Mouse (Mus musculus): ENCODE data around the gene Ric8b. TPM values are rescaled to one million over a fixed set of nuclear protein-coding genes. Genes with fewer than 3 reads are reported as not detected.

Gene Ric8b
- polyA plus RNA-seq (2012; rRNA removed): 48.0 and 52.1 TPM in 2 replicates

GRCm38 (mm10) chr10:84916810-84917730, at the start of gene Ric8b:
Gene Ric8b (plus strand): TSS chr10:84917616.
- TF ChIP-seq CTCF (IDR thresholded peaks at IDR 0.05; ENCODE audit: borderline replicate concordance, extremely low read depth, insufficient read depth, insufficient read length) (no peak), POLR2A (IDR thresholded peaks at IDR 0.05; ENCODE audit: borderline replicate concordance, extremely low read depth, insufficient read depth, insufficient read length, poor library complexity, severe bottlenecking) (peak; percentile 64; the same call in 1 of the 2 replicates)
- DNase-seq (ENCODE audit: low read depth): peak; percentile 100

- DNase-seq (ENCODE audit: low read depth): peak; percentile 90
- no peak for TF ChIP-seq POLR2A (IDR thresholded peaks at IDR 0.05; ENCODE audit: borderline replicate concordance, extremely low read depth, insufficient read depth, insufficient read length, poor library complexity, severe bottlenecking)
Observed at GRCm38 (mm10) chr10:84871285-84871684, 46.1 kb upstream of the Ric8b start.

GRCm38 (mm10) chr10:84871921-84872320, 45.5 kb upstream of the Ric8b start:
- TF ChIP-seq POLR2A (IDR thresholded peaks at IDR 0.05; ENCODE audit: borderline replicate concordance, extremely low read depth, insufficient read depth, insufficient read length, poor library complexity, severe bottlenecking) (no peak), CTCF (IDR thresholded peaks at IDR 0.05; ENCODE audit: borderline replicate concordance, extremely low read depth, insufficient read depth, insufficient read length) (no peak)
- DNase-seq (ENCODE audit: low read depth): no peak

- no peak for TF ChIP-seq CTCF (IDR thresholded peaks at IDR 0.05; ENCODE audit: borderline replicate concordance, extremely low read depth, insufficient read depth, insufficient read length)
- no peak for TF ChIP-seq POLR2A (IDR thresholded peaks at IDR 0.05; ENCODE audit: borderline replicate concordance, extremely low read depth, insufficient read depth, insufficient read length, poor library complexity, severe bottlenecking)
Observed at GRCm38 (mm10) chr10:84879823-84880571, 37.4 kb upstream of the Ric8b start.

GRCm38 (mm10) chr10:84882528-84882927, 34.9 kb upstream of the Ric8b start:
- no peak for DNase-seq (ENCODE audit: low read depth)
- no peak for TF ChIP-seq CTCF (IDR thresholded peaks at IDR 0.05; ENCODE audit: borderline replicate concordance, extremely low read depth, insufficient read depth, insufficient read length)
- TF ChIP-seq POLR2A (IDR thresholded peaks at IDR 0.05; ENCODE audit: borderline replicate concordance, extremely low read depth, insufficient read depth, insufficient read length, poor library complexity, severe bottlenecking): no peak

More at GRCm38 (mm10) chr10:84879823-84880571, 37.4 kb upstream of the Ric8b start:
- peak; percentile 22 for DNase-seq (ENCODE audit: low read depth)

- no peak for TF ChIP-seq CTCF (IDR thresholded peaks at IDR 0.05; ENCODE audit: borderline replicate concordance, extremely low read depth, insufficient read depth, insufficient read length)
- no peak for TF ChIP-seq POLR2A (IDR thresholded peaks at IDR 0.05; ENCODE audit: borderline replicate concordance, extremely low read depth, insufficient read depth, insufficient read length, poor library complexity, severe bottlenecking)
- no peak for DNase-seq (ENCODE audit: low read depth)
Observed at GRCm38 (mm10) chr10:84885341-84885884, 32.0 kb upstream of the Ric8b start.

- TF ChIP-seq POLR2A (IDR thresholded peaks at IDR 0.05; ENCODE audit: borderline replicate concordance, extremely low read depth, insufficient read depth, insufficient read length, poor library complexity, severe bottlenecking) (no peak), CTCF (IDR thresholded peaks at IDR 0.05; ENCODE audit: borderline replicate concordance, extremely low read depth, insufficient read depth, insufficient read length) (no peak)
- DNase-seq (ENCODE audit: low read depth): no peak
Observed at GRCm38 (mm10) chr10:84886221-84886627, 31.2 kb upstream of the Ric8b start.

- TF ChIP-seq CTCF (IDR thresholded peaks at IDR 0.05; ENCODE audit: borderline replicate concordance, extremely low read depth, insufficient read depth, insufficient read length) (no peak), POLR2A (IDR thresholded peaks at IDR 0.05; ENCODE audit: borderline replicate concordance, extremely low read depth, insufficient read depth, insufficient read length, poor library complexity, severe bottlenecking) (no peak)
- no peak for DNase-seq (ENCODE audit: low read depth)
Observed at GRCm38 (mm10) chr10:84886785-84887184, 30.6 kb upstream of the Ric8b start.

- peak; percentile 87 for DNase-seq (ENCODE audit: low read depth)
- no peak for TF ChIP-seq POLR2A (IDR thresholded peaks at IDR 0.05; ENCODE audit: borderline replicate concordance, extremely low read depth, insufficient read depth, insufficient read length, poor library complexity, severe bottlenecking)
- no peak for TF ChIP-seq CTCF (IDR thresholded peaks at IDR 0.05; ENCODE audit: borderline replicate concordance, extremely low read depth, insufficient read depth, insufficient read length)
Observed at GRCm38 (mm10) chr10:84889096-84889846, 28.1 kb upstream of the Ric8b start.

- TF ChIP-seq POLR2A (IDR thresholded peaks at IDR 0.05; ENCODE audit: borderline replicate concordance, extremely low read depth, insufficient read depth, insufficient read length, poor library complexity, severe bottlenecking) (no peak), CTCF (IDR thresholded peaks at IDR 0.05; ENCODE audit: borderline replicate concordance, extremely low read depth, insufficient read depth, insufficient read length) (no peak)
- no peak for DNase-seq (ENCODE audit: low read depth)
Observed at GRCm38 (mm10) chr10:84895810-84896358, 21.5 kb upstream of the Ric8b start.

All from brain, embryonic 14.5 days (tissue).